Mouse (Mus musculus) heart, embryonic 14.5 days (tissue): ENCODE measurements at regions not wholly inside any gene's neighbourhood (a gene's known extent, or its start where the extent isn't known, plus 50 kb on each side); places are given as distances from the start of the nearest gene placed in this dataset.

Source experiments
- ATAC-seq: fragments of 200-750 bp; cut with Nextera tagmentation; 2 replicates; pipeline ENCODE4 v1.8.0; 2017; ENCODE audit warnings: low read depth, moderate TSS enrichment; ENCODE audit not compliant: insufficient number of reproducible peaks, insufficient read depth, low FRiP score
- H3K27ac ChIP-seq, 2 experiments: fragments of 200-500 bp in 1 of 2; fragments of 300-500 bp in 1 of 2; sonication (generic) in 1 of 2; replicated peaks in 1 of 2; 2 replicates each; pipeline ENCODE4 v1.5.1; 2012 to 2014; ENCODE audit warnings: low read depth in 2 of 2, low read length in 2 of 2, control low read depth in 1 of 2, mild to moderate bottlenecking in 1 of 2, mixed read lengths in 1 of 2; ENCODE audit not compliant: control insufficient read depth in 1 of 2, insufficient read depth in 1 of 2
- H3K27me3 ChIP-seq: fragments of 300-500 bp; sonication (generic); 2 replicates; pipeline ENCODE4 v1.6.1; 2014; ENCODE audit warnings: mild to moderate bottlenecking, low read length, control low read depth; ENCODE audit not compliant: control insufficient read depth, insufficient read depth
- H3K36me3 ChIP-seq: fragments of 300-500 bp; sonication (generic); 2 replicates; pipeline ENCODE4 v1.6.1; 2014; ENCODE audit warnings: mild to moderate bottlenecking, control low read depth, low read length, mixed read lengths; ENCODE audit not compliant: control insufficient read depth, insufficient read depth
- H3K4me1 ChIP-seq, 2 experiments: fragments of 200-500 bp in 1 of 2; fragments of 300-500 bp in 1 of 2; sonication (generic) in 1 of 2; 2 replicates each; pipeline ENCODE4 v1.6.1; 2012 to 2014; ENCODE audit warnings: low read length in 2 of 2, control low read depth in 1 of 2, mixed read lengths in 1 of 2; ENCODE audit not compliant: control insufficient read depth in 2 of 2, insufficient read depth in 2 of 2
- H3K4me2 ChIP-seq: fragments of 300-500 bp; sonication (generic); 2 replicates; pipeline ENCODE4 v1.6.1; 2014; ENCODE audit warnings: mild to moderate bottlenecking, low read length
- H3K4me3 ChIP-seq, 2 experiments: fragments of 200-500 bp in 1 of 2; fragments of 300-500 bp in 1 of 2; sonication (generic) in 1 of 2; 2 replicates each; pipeline ENCODE4 v1.5.1; 2012 to 2014; ENCODE audit warnings: low read length in 2 of 2, mild to moderate bottlenecking in 2 of 2, control low read depth in 1 of 2, low read depth in 1 of 2, moderate library complexity in 1 of 2; ENCODE audit not compliant: control insufficient read depth in 1 of 2, insufficient read depth in 1 of 2
- H3K9ac ChIP-seq: fragments of 300-500 bp; sonication (generic); 2 replicates; pipeline ENCODE4 v1.6.1; 2014; ENCODE audit warnings: mild to moderate bottlenecking, low read length
- H3K9me3 ChIP-seq: fragments of 300-500 bp; sonication (generic); 2 replicates; pipeline ENCODE4 v1.6.1; 2016; ENCODE audit warnings: low read length, control low read depth; ENCODE audit not compliant: control insufficient read depth
- WGBS: fragments of 180-500 bp; shearing (Covaris S2); extraction: QIAGEN DNeasy Blood & Tissue Kit; methylation state at CpG from one replicate; pipeline ENCODE4 v1.1.7; 2014; 5-methylcytosine and 5-hydroxymethylcytosine counted together

DNA sequence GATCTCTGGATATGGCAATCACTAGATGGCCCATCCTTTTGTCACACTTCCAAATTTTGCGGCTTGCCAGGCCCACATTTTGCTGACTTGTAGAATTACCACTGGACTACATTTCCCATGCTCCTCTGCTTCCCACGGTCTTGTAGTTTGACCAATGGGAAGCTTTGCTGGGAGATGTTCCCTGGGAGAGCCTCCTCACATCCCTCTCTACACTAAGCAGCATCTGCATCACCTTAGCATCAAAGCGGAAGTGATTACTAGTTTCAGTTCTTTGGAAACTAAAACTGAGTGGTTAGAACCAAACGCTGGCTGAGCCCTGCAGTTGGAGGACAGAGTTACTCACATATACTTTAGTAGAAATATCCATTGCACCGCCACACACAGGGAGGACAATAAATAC, 181.9 kb upstream of the Foxq1 start:
- Histone ChIP-seq H3K9ac (no peak overlapping the region), H3K4me3 (no peak overlapping the region), H3K27me3 (no peaks in the 10 kb centered on the region), H3K4me2 (no peak overlapping the region), H3K4me1 (no peaks in the 10 kb centered on the region), H3K27ac (no peak overlapping the region), H3K9me3 (no peaks in the 10 kb centered on the region), H3K36me3 (no peaks in the 10 kb centered on the region)
- ATAC-seq = no peak
- 56% methylated on average over 5 of the region's 5 CpGs for WGBS

- H3K9me3 ChIP-seq = no peaks in the 10 kb centered on the region
- H3K9ac ChIP-seq = no peak overlapping the region
- no peak overlapping the region for H3K4me3 ChIP-seq
- H3K4me1 ChIP-seq = no peaks in the 10 kb centered on the region
- H3K27me3 ChIP-seq = no peaks in the 10 kb centered on the region
- H3K4me2 ChIP-seq = no peak overlapping the region
- no peak for ATAC-seq
- 63% methylated on average over 4 of the region's 4 CpGs for WGBS
- no peak overlapping the region for H3K27ac ChIP-seq
- H3K36me3 ChIP-seq = no peaks in the 10 kb centered on the region
Observed at GRCm38 (mm10) chr13:31393421-31394215, 162.3 kb upstream of the Foxq1 start.

DNA sequence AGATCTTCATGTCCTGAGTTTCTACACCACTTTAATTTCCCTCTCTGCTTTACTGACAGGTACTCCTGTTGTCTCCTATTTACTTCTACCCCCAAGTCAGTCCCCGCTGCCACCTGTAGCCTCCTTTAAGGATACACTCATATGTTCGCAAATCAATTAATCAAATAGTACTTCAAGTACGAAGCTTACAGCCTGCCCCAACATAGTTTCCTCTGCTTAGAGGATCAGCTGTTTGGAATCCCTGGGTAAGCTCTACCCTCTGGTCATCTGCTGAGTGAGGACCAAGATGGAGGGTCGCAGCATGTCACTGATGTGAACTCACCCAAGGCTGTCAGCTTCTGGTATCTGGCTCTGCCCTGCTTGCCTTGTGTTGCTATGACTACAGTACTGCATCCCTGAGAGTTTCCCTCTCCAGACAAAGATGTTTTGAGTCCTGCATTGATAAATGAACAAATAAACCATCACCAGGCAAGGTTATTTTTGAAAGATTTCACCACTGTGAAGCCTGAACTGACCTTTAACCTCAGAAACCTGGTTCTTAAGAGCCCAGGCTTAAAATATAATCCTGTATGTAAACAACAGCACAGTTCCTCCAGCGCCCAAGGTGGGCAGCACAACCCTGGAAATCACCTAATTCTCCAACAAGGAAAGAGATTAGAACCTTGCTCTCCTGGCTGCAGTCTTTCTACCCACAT, 159.6 kb upstream of the Foxq1 start:
- ATAC-seq = no peak
- Histone ChIP-seq H3K36me3 (no peaks in the 10 kb centered on the region), H3K9me3 (no peaks in the 10 kb centered on the region), H3K27me3 (no peaks in the 10 kb centered on the region), H3K9ac (no peak overlapping the region), H3K4me2 (no peak overlapping the region), H3K4me1 (no peaks in the 10 kb centered on the region), H3K27ac (no peak overlapping the region), H3K4me3 (no peak overlapping the region)
- 69% methylated on average over 5 of the region's 5 CpGs for WGBS

DNA sequence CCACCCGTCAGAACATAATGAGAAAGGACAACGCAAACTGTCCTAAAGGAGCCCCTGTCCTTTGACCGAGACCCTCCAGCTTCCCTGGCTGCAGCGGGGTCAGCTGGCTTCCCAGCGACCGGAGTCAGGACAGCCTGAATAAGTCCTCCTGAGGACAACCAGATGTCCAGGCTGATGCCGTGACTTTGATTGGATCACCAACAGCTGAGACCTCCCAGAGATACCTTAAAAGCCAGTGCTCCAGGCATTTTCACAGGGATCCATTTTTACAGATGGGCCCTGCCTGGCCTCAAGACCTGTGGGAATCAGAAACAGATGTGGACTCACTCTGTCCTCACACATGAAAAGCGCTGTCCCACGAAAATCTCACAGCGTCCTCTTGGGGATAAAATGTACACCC, 158.7 kb upstream of the Foxq1 start:
- H3K27ac ChIP-seq = no peak overlapping the region
- no peak overlapping the region for H3K4me3 ChIP-seq
- ATAC-seq = no peak
- no peak overlapping the region for H3K9ac ChIP-seq
- H3K9me3 ChIP-seq = no peaks in the 10 kb centered on the region
- H3K4me2 ChIP-seq = no peak overlapping the region
- H3K4me1 ChIP-seq = no peaks in the 10 kb centered on the region
- WGBS = 62% methylated on average over 10 of the region's 10 CpGs
- H3K27me3 ChIP-seq = no peaks in the 10 kb centered on the region
- H3K36me3 ChIP-seq = no peaks in the 10 kb centered on the region

- Histone ChIP-seq H3K9me3 (no peaks in the 10 kb centered on the region), H3K4me3 (no peak overlapping the region), H3K36me3 (no peaks in the 10 kb centered on the region), H3K27me3 (no peaks in the 10 kb centered on the region), H3K4me1 (no peaks in the 10 kb centered on the region), H3K9ac (no peak overlapping the region), H3K4me2 (no peak overlapping the region), H3K27ac (no peak overlapping the region)
- ATAC-seq = no peak
- 84% methylated on average over 2 of the region's 2 CpGs for WGBS
Observed at GRCm38 (mm10) chr13:31400401-31400800, 155.5 kb upstream of the Foxq1 start.

- 71% methylated on average over 2 of the region's 2 CpGs for WGBS
- H3K36me3 ChIP-seq = no peaks in the 10 kb centered on the region
- no peak overlapping the region for H3K9ac ChIP-seq
- no peaks in the 10 kb centered on the region for H3K9me3 ChIP-seq
- no peak overlapping the region for H3K27ac ChIP-seq
- H3K4me1 ChIP-seq = no peaks in the 10 kb centered on the region
- no peak overlapping the region for H3K4me2 ChIP-seq
- H3K4me3 ChIP-seq = no peak overlapping the region
- no peaks in the 10 kb centered on the region for H3K27me3 ChIP-seq
- ATAC-seq = no peak
Observed at GRCm38 (mm10) chr13:31405312-31405711, 150.6 kb upstream of the Foxq1 start.

DNA sequence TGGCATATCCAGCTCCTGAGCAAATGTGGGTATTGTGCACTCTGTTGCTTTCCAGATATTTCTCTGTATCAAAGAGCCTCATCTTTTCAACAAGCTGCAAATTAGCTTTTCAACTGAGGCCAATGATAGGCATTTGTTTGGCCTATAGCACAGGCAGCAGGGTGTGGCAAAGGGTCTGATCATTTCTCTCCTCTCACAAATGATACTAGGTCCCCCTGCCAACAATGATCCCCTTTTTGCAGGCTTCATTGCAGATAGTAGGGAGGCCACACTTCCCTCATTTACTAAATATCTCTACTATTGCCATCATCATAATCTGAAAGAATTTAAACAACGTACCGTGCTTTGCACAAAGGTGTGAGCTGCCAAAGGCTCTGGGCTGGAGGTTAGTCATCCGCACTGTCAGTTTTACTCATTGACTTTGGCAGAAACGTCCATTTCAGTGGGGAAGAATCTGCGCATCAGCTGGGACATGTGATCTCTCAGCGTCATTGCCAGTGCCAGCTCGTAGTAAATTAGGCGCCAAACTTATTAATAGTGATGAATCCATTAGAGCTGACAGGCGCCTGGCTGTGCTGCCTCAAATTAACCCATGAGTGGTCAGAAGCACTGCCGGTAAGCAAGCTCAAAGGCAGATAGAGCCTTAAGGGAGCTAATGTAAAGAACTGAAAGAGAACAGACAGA, 147.4 kb upstream of the Foxq1 start:
- H3K4me1 ChIP-seq = no peaks in the 10 kb centered on the region
- no peak overlapping the region for H3K9ac ChIP-seq
- no peaks in the 10 kb centered on the region for H3K9me3 ChIP-seq
- no peak overlapping the region for H3K4me3 ChIP-seq
- WGBS = 59% methylated on average over 10 of the region's 10 CpGs
- no peaks in the 10 kb centered on the region for H3K36me3 ChIP-seq
- no peaks in the 10 kb centered on the region for H3K27me3 ChIP-seq
- ATAC-seq = no peak
- no peak overlapping the region for H3K27ac ChIP-seq
- H3K4me2 ChIP-seq = no peak overlapping the region
